Mouse (Mus musculus) limb, embryonic 12.5 days (tissue): Measurements from ENCODE around the gene Ifna16. TPM values are rescaled to one million over a fixed set of nuclear protein-coding genes. Genes with fewer than 3 reads are reported as not detected.
A peak's percentile ranks its signal among the peaks of the same experiment; 100 is the strongest.

Source experiments
- ATAC-seq: fragments of 200-750 bp; cut with Nextera tagmentation; 2 replicates; pipeline ENCODE4 v1.8.0; 2017; ENCODE audit warnings: low read depth, moderate TSS enrichment; ENCODE audit not compliant: insufficient number of reproducible peaks, insufficient read depth, low FRiP score, low TSS enrichment
- H3K27ac ChIP-seq: fragments of 300-500 bp; sonication (generic); 2 replicates; pipeline ENCODE4 v1.5.1; 2016; ENCODE audit warnings: mild to moderate bottlenecking, moderate library complexity
- H3K27me3 ChIP-seq: fragments of 300-500 bp; sonication (generic); 2 replicates; pipeline ENCODE4 v1.6.1; 2016; ENCODE audit warnings: mild to moderate bottlenecking, moderate library complexity
- H3K36me3 ChIP-seq: fragments of 300-500 bp; sonication (generic); 2 replicates; pipeline ENCODE4 v1.6.1; 2016; ENCODE audit warnings: mild to moderate bottlenecking, moderate library complexity
- H3K4me1 ChIP-seq: fragments of 300-500 bp; sonication (generic); replicated peaks from 2 replicates; pipeline ENCODE4 v1.6.1; 2016
- H3K4me2 ChIP-seq: fragments of 300-500 bp; sonication (generic); 2 replicates; pipeline ENCODE4 v1.6.1; 2016; ENCODE audit warnings: mild to moderate bottlenecking, moderate library complexity
- H3K4me3 ChIP-seq: fragments of 300-500 bp; sonication (generic); replicated peaks from 2 replicates; pipeline ENCODE4 v1.5.1; 2016; ENCODE audit warnings: mild to moderate bottlenecking
- H3K9ac ChIP-seq: fragments of 300-500 bp; sonication (generic); replicated peaks from 2 replicates; pipeline ENCODE4 v1.6.1; 2016; ENCODE audit warnings: mild to moderate bottlenecking, moderate library complexity
- H3K9me3 ChIP-seq: fragments of 300-500 bp; sonication (generic); 2 replicates; pipeline ENCODE4 v1.6.1; 2016; ENCODE audit warnings: mild to moderate bottlenecking, moderate library complexity
- WGBS: fragments of 180-500 bp; shearing (Covaris S2); methylation state at CpG from one replicate; pipeline ENCODE4 v1.1.7; 2016; 5-methylcytosine and 5-hydroxymethylcytosine counted together
- polyA plus RNA-seq: library from polyadenylated mRNA; unstranded; fragments of >200 nt; fragmentation: Nextera tagmentation; extraction: Ambion mirVana; gene quantifications from 2 replicates; pipeline ENCODE4 v1.2.1, GENCODE M21; 2016

Gene Ifna16
- not detected in 2 replicates for polyA plus RNA-seq

DNA sequence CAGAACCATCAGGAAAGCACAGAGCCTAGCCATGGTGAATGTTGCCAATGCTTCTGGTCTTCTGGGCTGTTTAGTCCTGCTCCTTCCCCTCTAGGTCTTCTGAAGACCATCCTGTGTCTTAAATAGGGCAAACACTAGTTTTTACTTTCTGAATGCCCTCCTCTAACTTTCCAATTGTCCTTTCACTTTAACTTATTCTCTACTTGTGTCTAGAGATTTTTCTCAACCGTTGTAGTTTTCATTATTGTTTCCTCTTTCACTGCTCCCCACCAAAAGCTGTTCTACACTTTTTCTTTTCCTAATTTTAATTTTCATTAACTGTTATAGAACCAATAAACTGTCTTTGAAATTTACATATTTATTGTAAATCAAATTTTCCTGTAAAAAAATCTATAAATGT, at the start of gene Ifna16:
Gene Ifna16 (minus strand): TSS at position 101 of the 400 bp plus-strand sequence.
- H3K9me3 ChIP-seq: no peaks in the 10 kb centered on the region
- H3K4me2 ChIP-seq: no peak within 1 kb of the TSS
- H3K4me1 ChIP-seq: no peaks in the 10 kb centered on the region
- ATAC-seq: no peak
- H3K9ac ChIP-seq: no peak within 1 kb of the TSS
- H3K27ac ChIP-seq: no peak within 1 kb of the TSS
- no peak within 1 kb of the TSS for H3K4me3 ChIP-seq
- H3K36me3 ChIP-seq: no peaks in the 10 kb centered on the region
- 77% methylated on average over 1 of the region's 1 CpGs for WGBS
- H3K27me3 ChIP-seq: no peaks in the 10 kb centered on the region

DNA sequence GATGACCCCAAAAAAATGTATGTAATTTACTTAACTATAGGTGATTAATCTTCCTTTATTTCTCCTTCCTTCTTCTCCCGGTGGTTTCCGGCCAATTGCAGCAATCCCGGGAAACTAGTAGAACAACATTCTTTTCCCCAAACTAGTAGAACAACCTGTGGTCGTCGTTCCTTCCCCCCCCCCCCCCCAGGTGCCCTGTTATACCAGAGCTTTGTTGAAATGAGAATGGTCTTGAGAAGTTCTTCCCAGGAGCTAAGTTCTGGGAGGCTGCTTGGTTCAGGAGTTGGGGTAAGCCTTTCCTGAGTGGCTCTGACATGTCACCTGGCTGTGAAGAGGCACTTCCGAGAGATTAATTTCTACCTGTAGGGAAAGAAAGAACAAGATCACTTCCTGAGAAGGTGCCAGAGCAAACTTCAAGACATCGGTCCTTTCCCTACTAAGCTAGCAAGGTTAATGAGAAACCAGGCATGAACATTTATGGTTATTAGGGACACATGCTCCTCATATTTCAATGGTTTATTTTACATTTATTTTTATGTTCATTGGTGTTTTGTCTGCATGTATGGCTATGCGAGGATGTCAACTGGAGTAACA, 46.9 kb upstream of the Ifna16 start:
- no peak overlapping the region for H3K4me3 ChIP-seq
- peaks cover 19% of the 10 kb centered on the region for H3K4me1 ChIP-seq
- no peaks in the 10 kb centered on the region for H3K9me3 ChIP-seq
- 59% methylated on average over 8 of the region's 8 CpGs for WGBS
- 0 out of 2 replicates have a peak, but pooled peaks cover 3% of the 10 kb centered on the region for H3K27me3 ChIP-seq
- H3K4me2 ChIP-seq: no peak overlapping the region
- no peak for ATAC-seq
- H3K9ac ChIP-seq: no peak overlapping the region
- peaks cover 14% of the 10 kb centered on the region for H3K36me3 ChIP-seq
- no peak overlapping the region for H3K27ac ChIP-seq

DNA sequence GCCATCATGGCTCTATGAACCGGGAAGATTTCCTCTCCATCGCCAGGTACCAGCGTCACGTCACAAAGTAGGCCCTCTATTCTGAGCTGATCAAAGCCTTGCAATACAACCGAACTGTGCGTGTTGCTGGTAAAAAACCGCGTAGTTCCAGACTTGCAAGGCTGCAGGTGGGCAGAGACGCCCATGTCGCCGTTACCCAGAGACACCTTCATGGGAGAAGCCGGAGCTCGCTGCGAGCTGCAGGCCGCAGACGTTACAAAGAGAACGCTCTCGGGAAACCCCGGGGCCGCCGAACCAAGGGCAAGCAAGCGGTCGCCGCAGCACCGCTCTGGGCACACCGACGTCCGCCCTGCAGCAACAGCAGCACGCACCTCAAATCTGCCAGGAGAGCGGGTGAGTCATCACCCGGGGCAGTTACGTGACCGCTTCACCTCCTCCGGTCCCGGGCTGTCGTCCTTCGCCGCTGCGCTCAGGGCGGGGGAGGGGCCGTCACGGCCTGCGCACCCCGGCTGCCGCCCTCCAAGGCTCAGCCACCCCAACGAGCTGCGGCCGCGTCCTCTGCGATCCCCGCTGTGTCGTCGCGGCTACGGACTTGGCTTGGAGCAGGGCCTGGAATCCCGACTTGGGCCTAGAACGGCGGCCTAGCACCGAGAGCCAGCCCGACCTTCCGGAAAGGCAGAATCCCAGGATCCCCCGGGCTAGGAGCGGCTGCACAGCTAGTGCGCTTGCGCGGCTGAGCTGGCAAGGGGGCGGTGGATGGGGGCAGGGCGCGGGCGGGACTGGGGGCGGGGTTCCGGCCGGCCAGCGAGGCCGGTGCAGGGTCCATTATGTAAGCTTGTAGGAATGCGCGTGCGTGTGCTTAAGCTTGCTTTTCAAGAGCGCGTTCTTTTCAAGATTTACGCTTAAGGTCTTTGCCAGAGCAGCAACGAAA, 45.3 kb upstream of the Ifna16 start, which contains the start of the genes Gm26566 and Klhl9:
Gene Gm26566 (plus strand): TSS at position 15 of the 931 bp plus-strand sequence.
Gene Klhl9 (minus strand): TSS at position 675 of the 931 bp plus-strand sequence.
- peak within 1 kb of the TSS; percentile 76 for H3K4me2 ChIP-seq

DNA sequence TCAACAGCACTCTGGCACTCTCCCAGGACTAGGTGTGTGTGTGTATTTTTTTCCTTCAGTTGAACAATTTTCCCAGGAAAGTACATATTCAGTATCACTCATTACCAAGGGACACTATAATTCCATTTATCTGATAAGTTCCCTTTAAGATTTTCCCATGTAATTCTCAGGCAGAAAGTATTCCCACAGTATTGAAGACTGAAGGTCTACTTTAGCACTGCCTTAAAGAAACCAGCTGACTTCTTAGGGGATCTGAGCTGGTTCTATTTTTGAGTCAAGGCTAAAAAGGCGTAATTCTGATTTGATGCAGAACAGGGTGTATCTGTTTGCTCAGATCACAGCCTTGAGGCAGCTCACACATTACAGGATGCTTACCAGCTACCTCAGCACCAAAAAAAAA, 42.0 kb upstream of the Ifna16 start:
- no peaks in the 10 kb centered on the region for H3K27me3 ChIP-seq
- no peak overlapping the region for H3K9ac ChIP-seq
- no peak for ATAC-seq
- no peaks in the 10 kb centered on the region for H3K9me3 ChIP-seq
- H3K4me2 ChIP-seq: peak overlapping the region; percentile 76
- 65% methylated on average over 1 of the region's 1 CpGs for WGBS
- H3K4me3 ChIP-seq: peak overlapping the region; percentile 25
- no peak overlapping the region for H3K27ac ChIP-seq
- H3K4me1 ChIP-seq: peaks cover 24% of the 10 kb centered on the region
- H3K36me3 ChIP-seq: peaks cover 52% of the 10 kb centered on the region

More for the DNA sequence above, 45.3 kb upstream of the Ifna16 start, which contains the start of the genes Gm26566 and Klhl9:
- H3K9me3 ChIP-seq: no peaks in the 10 kb centered on the region
- peak within 1 kb of the TSS; percentile 95 for H3K9ac ChIP-seq
- peak; percentile 93 for ATAC-seq
- peak within 1 kb of the TSS; percentile 97 for H3K27ac ChIP-seq
- H3K36me3 ChIP-seq: peaks cover 23% of the 10 kb centered on the region
- peak within 1 kb of the TSS; percentile 87 for H3K4me3 ChIP-seq
- H3K4me1 ChIP-seq: peaks cover 24% of the 10 kb centered on the region
- no peaks in the 10 kb centered on the region for H3K27me3 ChIP-seq
- under 1% methylated on average over 82 of the region's 82 CpGs for whole genome bisulfite sequencing

DNA sequence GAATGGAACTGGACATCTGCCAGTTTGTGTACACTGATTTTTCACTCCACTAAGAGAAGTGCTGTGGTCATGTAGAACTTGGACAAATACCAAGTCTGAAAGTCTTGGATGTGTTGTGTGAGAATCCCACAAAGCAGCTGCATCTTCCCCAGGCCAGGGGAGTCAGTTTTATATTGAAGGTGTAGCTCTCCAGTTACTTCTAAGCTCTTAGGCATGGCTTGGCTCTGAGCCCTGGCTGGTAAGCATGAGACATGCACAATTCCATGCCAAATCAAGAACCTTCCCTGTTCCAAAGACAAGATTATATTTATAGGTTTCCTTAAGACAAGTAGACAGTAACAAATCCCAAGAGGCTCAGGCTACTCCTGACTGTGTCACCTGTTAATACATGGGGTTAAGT, 38.3 kb upstream of the Ifna16 start:
- no peak for ATAC-seq
- H3K27ac ChIP-seq: no peak overlapping the region
- peaks cover 12% of the 10 kb centered on the region for H3K4me1 ChIP-seq
- no peaks in the 10 kb centered on the region for H3K27me3 ChIP-seq
- peaks cover 44% of the 10 kb centered on the region for H3K36me3 ChIP-seq
- H3K4me3 ChIP-seq: no peak overlapping the region
- no peaks in the 10 kb centered on the region for H3K9me3 ChIP-seq
- no peak overlapping the region for H3K9ac ChIP-seq
- no peak overlapping the region for H3K4me2 ChIP-seq

DNA sequence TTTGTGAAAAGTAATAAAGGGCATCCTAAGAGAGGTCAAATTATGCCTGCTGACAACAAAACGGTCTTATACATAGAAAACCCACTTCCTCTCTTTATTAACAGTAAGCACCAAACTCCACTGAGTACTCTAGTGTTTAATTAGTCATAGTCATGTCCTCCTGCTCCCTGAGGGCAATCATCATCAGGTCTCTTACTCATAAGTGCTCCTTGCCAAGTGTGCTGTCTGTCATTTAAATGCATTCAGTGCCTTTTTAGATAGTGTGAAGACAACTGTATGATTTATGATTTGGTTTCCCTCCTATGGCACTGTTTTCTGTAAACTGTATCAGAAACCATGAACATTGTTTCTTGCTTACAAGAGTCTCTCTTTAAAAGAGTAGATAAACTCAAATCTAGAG, 37.6 kb upstream of the Ifna16 start:
- Histone ChIP-seq H3K27ac (no peak overlapping the region), H3K4me2 (no peak overlapping the region), H3K36me3 (peaks cover 42% of the 10 kb centered on the region), H3K9ac (no peak overlapping the region), H3K27me3 (no peaks in the 10 kb centered on the region), H3K4me3 (no peak overlapping the region), H3K9me3 (no peaks in the 10 kb centered on the region), H3K4me1 (peaks cover 10% of the 10 kb centered on the region)
- ATAC-seq: no peak
- WGBS: 95% methylated on average over 1 of the region's 1 CpGs

DNA sequence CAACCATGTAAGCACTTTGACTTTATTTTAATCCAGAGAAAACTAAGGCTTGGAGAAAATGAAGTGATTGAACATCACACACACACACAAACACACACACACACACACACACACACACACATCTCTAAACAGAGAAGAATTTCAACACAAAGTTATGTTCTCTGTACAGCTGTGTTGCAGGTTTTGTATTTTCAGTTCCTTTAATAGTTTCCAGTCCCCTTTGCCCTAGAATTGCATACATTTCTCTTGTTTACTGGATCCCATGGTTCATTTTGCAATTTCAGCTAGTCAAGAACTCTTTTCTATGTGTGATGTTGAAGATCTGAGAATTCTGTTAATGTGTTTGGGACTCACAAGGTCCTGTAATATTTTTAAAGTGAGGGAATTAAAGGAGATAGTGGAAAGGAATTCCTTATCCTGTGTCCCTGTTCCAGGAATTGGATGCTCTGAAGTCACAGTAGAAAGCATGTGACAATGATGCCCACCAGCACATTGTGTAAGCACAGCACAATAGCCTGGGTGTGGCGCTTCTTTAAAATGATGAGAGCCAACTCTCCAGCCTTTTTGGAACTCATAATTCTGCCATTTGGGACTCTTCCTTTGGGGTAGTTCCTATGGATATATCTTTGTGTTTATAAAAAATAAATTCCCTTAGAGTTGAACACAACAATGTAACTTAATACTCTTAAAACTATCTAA, 30.6 kb upstream of the Ifna16 start:
- H3K27me3 ChIP-seq: no peaks in the 10 kb centered on the region
- no peak overlapping the region for H3K9ac ChIP-seq
- no peak for ATAC-seq
- no peaks in the 10 kb centered on the region for H3K9me3 ChIP-seq
- no peaks in the 10 kb centered on the region for H3K4me1 ChIP-seq
- H3K4me2 ChIP-seq: no peak overlapping the region
- WGBS: 93% methylated on average over 1 of the region's 1 CpGs
- no peak overlapping the region for H3K27ac ChIP-seq
- no peaks in the 10 kb centered on the region; the same call in 1 of the 2 replicates for H3K36me3 ChIP-seq
- H3K4me3 ChIP-seq: no peak overlapping the region

DNA sequence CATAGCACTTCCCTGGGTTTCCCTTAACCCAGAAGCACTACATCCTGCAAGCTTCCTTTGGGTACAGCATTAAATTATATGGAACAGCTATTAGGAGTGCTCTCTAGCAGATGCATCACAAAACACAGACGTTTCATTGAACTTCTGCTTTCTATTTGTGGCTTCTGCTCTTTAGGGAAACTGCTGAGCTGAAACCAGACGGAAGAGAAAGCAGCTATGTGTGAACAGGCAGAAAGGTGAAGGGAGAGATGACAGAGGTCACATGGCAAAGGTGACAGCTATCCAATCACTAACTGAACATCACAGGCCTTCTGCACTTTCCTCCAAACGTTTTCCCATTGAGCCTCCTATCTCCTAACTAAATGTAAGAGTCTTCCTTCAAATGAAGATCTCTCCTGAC, 29.2 kb upstream of the Ifna16 start:
- ATAC-seq: no peak
- Histone ChIP-seq H3K36me3 (no peaks in the 10 kb centered on the region; the same call in 1 of the 2 replicates), H3K4me3 (no peak overlapping the region), H3K27ac (no peak overlapping the region), H3K4me2 (no peak overlapping the region), H3K27me3 (no peaks in the 10 kb centered on the region), H3K9me3 (no peaks in the 10 kb centered on the region), H3K4me1 (no peaks in the 10 kb centered on the region), H3K9ac (no peak overlapping the region)
- WGBS: 28% methylated on average over 3 of the region's 3 CpGs

DNA sequence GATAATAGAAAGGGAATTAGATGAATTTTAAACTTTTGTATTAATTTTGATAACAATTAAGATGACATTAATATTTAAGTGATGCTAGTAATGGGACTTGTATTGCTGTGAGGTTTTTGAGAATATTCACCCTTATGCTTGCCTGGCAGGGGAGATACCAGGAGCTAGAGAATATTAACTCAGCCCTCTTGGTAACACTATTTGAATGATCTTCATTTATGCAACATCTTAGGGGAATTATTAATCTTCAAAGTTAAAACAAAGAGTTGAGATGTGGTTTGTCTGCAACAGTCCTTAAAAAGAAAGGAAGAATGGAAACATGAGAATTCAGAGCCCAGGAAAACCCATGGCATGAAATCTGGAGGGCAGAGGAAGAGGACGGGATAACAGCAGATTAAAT, 22.6 kb upstream of the Ifna16 start:
- no peaks in the 10 kb centered on the region for H3K4me1 ChIP-seq
- H3K4me3 ChIP-seq: no peak overlapping the region
- H3K36me3 ChIP-seq: no peaks in the 10 kb centered on the region
- no peaks in the 10 kb centered on the region for H3K9me3 ChIP-seq
- 90% methylated on average over 1 of the region's 1 CpGs for WGBS
- no peak overlapping the region for H3K9ac ChIP-seq
- no peak overlapping the region for H3K27ac ChIP-seq
- H3K4me2 ChIP-seq: no peak overlapping the region
- H3K27me3 ChIP-seq: no peaks in the 10 kb centered on the region; the same call in 1 of the 2 replicates
- ATAC-seq: no peak

DNA sequence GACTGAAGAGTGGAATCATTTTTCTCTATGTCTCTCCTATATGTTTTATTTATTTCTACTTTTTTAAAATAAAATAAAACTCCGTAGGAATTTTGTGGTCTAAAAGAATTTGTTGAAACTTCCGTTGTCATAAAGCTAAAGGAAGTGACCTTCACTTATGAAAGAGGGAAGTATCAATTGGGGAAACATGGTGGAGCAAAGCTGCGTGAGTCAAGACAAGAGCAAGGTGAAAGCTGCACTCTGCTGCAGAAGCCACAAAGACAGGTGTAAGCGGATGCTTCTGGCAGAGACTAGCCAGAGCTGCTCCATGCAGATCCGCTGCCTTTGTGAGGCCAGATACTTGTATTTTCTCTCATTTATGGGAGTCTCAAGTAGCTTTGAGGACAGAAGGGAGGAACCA, 22.1 kb upstream of the Ifna16 start:
- H3K9me3 ChIP-seq: no peaks in the 10 kb centered on the region
- H3K36me3 ChIP-seq: no peaks in the 10 kb centered on the region
- no peak overlapping the region for H3K9ac ChIP-seq
- no peak overlapping the region for H3K27ac ChIP-seq
- no peak overlapping the region for H3K4me2 ChIP-seq
- H3K4me3 ChIP-seq: no peak overlapping the region
- no peaks in the 10 kb centered on the region; the same call in 1 of the 2 replicates for H3K27me3 ChIP-seq
- H3K4me1 ChIP-seq: no peaks in the 10 kb centered on the region
- WGBS: 58% methylated on average over 5 of the region's 5 CpGs
- ATAC-seq: no peak

DNA sequence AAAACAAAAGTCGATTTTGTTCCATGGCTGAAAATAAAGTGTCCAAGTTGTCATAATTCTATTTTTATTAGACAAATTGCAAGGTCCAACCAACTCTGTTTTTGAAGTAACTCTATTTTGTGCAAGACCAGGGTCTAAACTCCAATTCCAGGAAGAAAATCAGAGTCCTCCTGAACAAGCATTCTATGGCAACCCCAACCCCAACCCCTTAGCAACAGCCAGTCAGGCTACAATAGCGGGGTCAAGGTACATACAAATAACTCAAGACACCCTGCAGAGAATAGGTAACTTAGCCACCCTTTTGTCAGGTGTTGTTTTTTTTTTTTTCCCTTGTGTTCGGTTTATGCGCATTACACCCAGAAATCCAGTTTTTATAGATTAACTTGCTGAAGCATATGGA, 21.0 kb upstream of the Ifna16 start:
- H3K4me2 ChIP-seq: no peak overlapping the region
- H3K9ac ChIP-seq: no peak overlapping the region
- H3K4me3 ChIP-seq: no peak overlapping the region
- no peaks in the 10 kb centered on the region for H3K4me1 ChIP-seq
- no peaks in the 10 kb centered on the region for H3K36me3 ChIP-seq
- WGBS: 83% methylated on average over 4 of the region's 4 CpGs
- H3K27me3 ChIP-seq: no peaks in the 10 kb centered on the region; the same call in 1 of the 2 replicates
- no peak overlapping the region for H3K27ac ChIP-seq
- H3K9me3 ChIP-seq: no peaks in the 10 kb centered on the region
- no peak for ATAC-seq
